Mouse (Mus musculus) embryonic fibroblast, embryonic 13.5 days (primary cell): Measurements from ENCODE around the gene Rabgap1l.

Experiments
- CTCF ChIP-seq: IDR thresholded peaks from 2 replicates; pipeline ENCODE4 v1.5.1; 2011; ENCODE audit warnings: mild to moderate bottlenecking, control low read depth, low read length, moderate library complexity, borderline replicate concordance; ENCODE audit not compliant: insufficient read depth
- POLR2A ChIP-seq: IDR thresholded peaks from 2 replicates; pipeline ENCODE4 v1.6.1; 2011; ENCODE audit warnings: low read depth, mild to moderate bottlenecking, control low read depth, low read length, moderate library complexity

- TF ChIP-seq CTCF (no peak), POLR2A (no peak)
Observed at GRCm38 (mm10) chr1:160247473-160247872, 545.5 kb downstream of the Rabgap1l start.
